Mouse (Mus musculus): Measurements from ENCODE around the gene Spata17. TPM values are rescaled to one million over a fixed set of nuclear protein-coding genes. Genes with fewer than 3 reads are reported as not detected.

Spata17 gene
- total RNA-seq, 1 experiment from 2014 or later, result not detected

DNA sequence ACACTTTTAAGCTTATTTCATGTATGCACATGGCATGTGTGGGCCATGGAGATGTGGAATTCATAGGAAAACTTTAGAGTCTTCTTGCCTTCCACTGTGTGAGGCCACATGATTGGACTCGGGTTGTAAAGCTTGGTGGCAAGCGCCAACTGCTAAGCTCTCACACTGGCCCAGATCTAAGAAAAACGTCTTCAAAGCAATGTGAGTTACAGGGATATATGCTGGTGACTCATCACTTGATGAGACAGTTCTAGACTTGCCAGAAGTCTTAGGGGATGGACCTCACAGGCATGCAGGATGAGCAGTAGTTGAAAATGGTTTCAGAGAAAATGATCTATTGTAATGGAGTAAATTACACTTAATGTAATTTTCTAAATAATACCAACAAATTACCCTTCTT is 114.6 kb downstream of the Spata17 start:
- no peak for ATAC-seq (ENCODE audit: extremely low read depth, insufficient number of reproducible peaks, low FRiP score, poor library complexity, severe bottlenecking)

DNA sequence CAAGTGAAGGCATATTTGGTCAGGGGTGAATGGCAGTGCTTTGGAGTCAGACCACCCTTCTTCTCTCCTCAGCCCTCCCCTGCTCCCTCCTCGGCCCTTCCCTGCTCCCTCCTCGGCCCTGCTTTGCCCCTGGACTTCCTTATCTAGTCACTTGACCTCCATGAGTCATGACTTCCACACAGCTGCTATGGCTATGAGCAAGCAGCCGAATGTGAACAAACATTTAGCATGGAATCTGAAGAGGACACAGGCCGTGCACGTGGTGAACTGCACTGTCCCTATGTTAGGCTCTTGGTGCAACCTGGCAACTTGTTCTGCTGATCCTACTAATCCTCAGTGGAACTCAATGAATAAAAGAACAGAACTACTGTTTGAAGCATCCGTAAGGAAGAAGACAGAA is 117.0 kb downstream of the Spata17 start:
- ATAC-seq (ENCODE audit: extremely low read depth, insufficient number of reproducible peaks, low FRiP score, poor library complexity, severe bottlenecking), result no peak

- ATAC-seq (ENCODE audit: extremely low read depth, insufficient number of reproducible peaks, low FRiP score, poor library complexity, severe bottlenecking), result no peak
Observed at GRCm38 (mm10) chr1:187092546-187092945, 122.7 kb downstream of the Spata17 start.

DNA sequence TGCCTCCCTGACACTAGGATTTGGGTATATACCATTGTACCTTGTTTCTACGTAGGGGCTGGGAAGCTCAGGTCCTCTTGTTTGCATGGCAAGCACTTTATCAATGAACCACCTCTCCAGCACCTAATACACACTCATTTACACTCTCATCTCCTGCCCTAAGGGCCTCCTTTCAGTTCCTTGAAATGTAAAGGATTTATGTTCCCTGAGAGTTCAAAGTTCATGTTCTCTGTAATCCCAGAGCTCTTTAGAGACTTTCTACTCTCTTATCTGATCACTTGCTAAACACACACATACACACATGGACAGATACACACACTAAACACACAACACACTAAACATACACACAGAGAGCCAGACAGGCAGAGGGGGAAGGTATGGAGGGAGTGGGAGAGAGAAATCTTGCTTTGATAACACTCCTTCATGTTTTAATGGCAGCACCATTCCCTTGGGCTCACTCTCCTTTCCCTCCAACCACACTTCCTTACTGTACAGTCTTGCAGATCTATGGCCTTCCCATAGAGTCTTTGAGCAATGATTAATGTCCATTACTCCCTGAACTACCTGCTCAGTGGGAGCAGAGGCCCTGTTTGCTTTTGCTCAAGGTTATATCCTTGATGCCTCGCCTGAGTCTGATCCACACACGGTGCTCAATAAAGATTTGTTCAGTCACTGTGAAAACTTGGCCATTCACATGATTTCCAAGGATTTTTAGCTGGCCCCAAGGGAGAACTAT is 126.4 kb downstream of the Spata17 start:
- ATAC-seq (ENCODE audit: extremely low read depth, insufficient number of reproducible peaks, low FRiP score, poor library complexity, severe bottlenecking), result no peak

DNA sequence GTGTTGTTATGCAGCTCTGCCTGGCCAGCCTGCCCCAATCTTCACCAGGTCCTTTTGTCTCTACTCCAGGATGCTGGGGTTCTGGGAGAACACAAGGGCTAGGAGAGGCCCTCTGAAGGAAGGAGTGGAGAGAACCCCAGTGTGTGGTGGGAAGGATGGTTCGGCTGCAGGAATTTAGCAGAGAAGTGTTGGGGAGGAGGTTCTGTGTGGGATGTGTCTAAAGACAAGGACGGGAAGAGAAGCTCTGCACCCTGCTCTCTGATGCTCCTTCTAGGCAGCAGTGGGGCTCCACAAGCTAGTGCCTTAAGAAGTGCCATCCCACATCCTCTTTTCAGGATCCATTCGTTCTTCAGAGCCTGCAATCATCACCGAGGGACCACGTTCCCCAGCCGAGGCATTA is 129.2 kb downstream of the Spata17 start:
- no peak for ATAC-seq (ENCODE audit: extremely low read depth, insufficient number of reproducible peaks, low FRiP score, poor library complexity, severe bottlenecking)

DNA sequence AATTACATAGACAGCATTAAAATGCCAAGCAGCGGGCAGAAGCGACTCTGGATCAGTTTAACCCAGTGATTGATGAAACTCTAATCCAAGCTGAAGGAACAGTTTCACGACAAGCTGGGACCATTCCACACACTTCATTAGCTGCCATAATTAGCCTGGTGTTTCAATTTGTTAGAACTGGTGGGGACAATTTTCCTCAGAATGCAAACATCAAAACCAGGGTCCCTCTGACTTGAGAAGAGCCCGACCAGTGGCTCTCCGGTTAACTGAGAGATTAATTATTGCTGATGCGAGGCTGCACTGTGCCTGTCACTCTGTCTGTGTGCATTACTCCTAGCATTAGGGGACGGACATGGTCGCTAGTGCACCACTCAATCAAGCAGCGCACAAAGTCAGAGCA is 137.9 kb downstream of the Spata17 start:
- ATAC-seq (ENCODE audit: extremely low read depth, insufficient number of reproducible peaks, low FRiP score, poor library complexity, severe bottlenecking), result no peak

GRCm38 (mm10) chr1:187077043-187077334 is 138.3 kb downstream of the Spata17 start:
- ATAC-seq (ENCODE audit: extremely low read depth, insufficient number of reproducible peaks, low FRiP score, poor library complexity, severe bottlenecking), result no peak

DNA sequence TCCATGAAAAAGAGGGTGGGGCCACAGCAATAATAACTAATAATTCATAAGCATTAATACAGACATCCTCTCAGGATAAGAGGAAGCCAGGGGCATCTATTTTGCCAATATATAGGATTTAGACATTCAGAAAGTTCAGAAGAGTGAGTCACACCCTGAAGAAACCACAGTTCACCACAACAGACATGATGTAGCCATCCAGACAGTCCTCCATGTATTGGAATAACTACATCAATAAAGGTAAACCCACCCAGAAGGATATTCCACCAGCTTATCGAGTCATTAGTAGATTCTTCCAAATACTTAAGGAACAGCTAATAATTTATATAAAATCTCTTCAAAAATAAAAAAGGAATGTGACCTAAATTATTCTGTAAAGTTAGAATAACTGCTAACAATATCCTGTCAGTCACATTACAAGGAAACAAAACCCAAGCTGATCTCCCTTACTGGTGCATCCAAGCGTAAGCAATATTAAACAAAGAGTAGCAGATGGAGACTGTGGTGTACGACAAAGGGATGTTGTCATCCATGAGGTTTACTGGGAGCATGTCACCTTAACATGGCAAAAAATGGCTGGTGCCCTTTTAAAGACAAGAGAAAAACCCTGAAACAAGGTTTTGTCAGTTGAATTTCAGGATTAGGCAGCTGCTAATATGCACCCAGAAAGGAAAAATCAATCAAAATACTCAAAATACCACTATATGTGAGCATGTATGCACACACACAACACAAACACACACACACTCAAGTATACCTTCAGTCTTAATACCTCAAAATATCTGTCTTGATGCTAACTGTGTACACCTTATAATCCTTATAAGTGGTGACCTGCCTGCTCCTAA is 138.8 kb downstream of the Spata17 start:
- ATAC-seq (ENCODE audit: extremely low read depth, insufficient number of reproducible peaks, low FRiP score, poor library complexity, severe bottlenecking), result no peak

GRCm38 (mm10) chr1:187059874-187060273 is 155.4 kb downstream of the Spata17 start:
- ATAC-seq (ENCODE audit: extremely low read depth, insufficient number of reproducible peaks, low FRiP score, poor library complexity, severe bottlenecking), result no peak

GRCm38 (mm10) chr1:187054333-187054732 is 160.9 kb downstream of the Spata17 start:
- no peak for ATAC-seq (ENCODE audit: extremely low read depth, insufficient number of reproducible peaks, low FRiP score, poor library complexity, severe bottlenecking)

DNA sequence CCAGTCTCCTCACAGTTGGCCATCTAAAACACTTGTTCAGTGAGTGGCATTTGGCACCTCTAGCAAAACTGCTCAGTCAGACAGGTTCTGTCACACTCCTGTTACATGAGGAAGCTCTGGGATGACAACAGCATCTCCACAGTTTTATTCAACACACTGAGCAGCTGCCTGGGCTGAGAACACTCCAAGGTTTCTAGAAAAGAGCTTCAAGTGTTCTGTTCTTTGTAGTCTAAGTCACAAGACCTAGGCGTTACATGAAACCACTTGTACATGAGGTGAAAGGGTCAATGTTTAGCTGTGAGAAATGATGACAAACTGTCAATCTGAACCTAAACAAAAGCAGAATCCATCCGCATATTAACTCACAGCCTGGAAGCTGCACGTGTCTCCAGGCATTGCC is 161.4 kb downstream of the Spata17 start:
- ATAC-seq (ENCODE audit: extremely low read depth, insufficient number of reproducible peaks, low FRiP score, poor library complexity, severe bottlenecking), result no peak

DNA sequence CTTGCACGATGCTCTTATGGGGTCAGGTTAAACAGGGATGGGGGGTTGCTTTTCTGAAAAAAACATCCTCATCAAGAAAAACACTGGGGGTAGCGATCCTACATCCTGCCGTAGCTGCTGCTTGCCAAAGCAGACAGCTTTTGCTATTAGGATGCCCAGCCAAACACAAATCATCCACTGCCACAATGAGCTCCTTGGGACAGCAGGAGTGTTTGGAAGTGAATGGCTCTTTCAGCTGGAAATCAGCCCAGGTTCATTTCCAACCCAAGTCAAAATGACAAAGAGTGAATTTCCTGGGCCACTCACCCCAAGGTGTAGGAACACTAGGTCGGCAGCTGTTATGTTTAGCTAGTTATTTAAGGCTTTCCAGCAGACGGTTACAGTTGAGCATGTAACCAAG is 162.7 kb downstream of the Spata17 start:
- ATAC-seq (ENCODE audit: extremely low read depth, insufficient number of reproducible peaks, low FRiP score, poor library complexity, severe bottlenecking), result no peak

DNA sequence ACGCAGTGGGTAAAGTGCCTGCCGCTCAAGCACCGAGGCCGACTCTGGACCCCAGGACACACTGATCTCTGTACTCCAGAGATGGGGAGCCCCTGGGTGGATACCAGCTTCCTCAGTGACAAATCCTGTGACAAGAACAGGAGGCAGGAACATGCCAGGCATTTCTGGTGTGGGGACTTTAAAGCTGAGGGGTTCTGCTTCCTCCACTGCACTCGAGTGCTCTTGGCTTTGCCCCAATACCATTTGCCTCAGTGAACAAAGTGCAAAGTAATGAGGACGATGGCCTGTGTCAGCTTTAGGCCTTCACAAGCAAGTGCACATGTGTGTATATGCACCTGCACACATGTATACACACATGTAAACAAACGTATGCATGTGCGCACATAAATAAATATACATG is 164.0 kb downstream of the Spata17 start:
- ATAC-seq (ENCODE audit: extremely low read depth, insufficient number of reproducible peaks, low FRiP score, poor library complexity, severe bottlenecking), result no peak

- ATAC-seq (ENCODE audit: extremely low read depth, insufficient number of reproducible peaks, low FRiP score, poor library complexity, severe bottlenecking), result no peak
Observed at GRCm38 (mm10) chr1:187048681-187049288, 166.5 kb downstream of the Spata17 start.

GRCm38 (mm10) chr1:187044726-187045125 is 170.5 kb downstream of the Spata17 start:
- ATAC-seq (ENCODE audit: extremely low read depth, insufficient number of reproducible peaks, low FRiP score, poor library complexity, severe bottlenecking), result no peak

GRCm38 (mm10) chr1:187039801-187040200 is 175.5 kb downstream of the Spata17 start:
- ATAC-seq (ENCODE audit: extremely low read depth, insufficient number of reproducible peaks, low FRiP score, poor library complexity, severe bottlenecking), result no peak

DNA sequence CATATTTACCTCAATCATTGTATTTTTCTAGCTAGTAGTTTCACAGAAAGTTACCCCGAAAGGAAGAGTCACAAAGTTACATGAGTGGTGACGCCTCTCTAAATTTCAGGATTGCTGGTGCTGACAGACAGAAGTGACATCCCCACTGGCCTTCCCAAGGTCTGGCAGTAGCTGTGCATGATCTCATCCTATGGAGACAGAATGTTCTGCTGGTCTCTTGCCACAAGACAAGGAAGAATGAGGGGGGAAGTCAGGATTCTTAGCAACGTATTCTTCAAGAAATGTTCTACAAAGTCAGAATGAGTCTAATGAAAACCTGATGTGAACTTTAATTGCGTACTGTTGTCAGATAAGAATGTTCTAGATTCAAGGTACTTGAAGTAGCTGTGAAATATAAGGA is 179.5 kb downstream of the Spata17 start:
- no peak for ATAC-seq (ENCODE audit: extremely low read depth, insufficient number of reproducible peaks, low FRiP score, poor library complexity, severe bottlenecking)

DNA sequence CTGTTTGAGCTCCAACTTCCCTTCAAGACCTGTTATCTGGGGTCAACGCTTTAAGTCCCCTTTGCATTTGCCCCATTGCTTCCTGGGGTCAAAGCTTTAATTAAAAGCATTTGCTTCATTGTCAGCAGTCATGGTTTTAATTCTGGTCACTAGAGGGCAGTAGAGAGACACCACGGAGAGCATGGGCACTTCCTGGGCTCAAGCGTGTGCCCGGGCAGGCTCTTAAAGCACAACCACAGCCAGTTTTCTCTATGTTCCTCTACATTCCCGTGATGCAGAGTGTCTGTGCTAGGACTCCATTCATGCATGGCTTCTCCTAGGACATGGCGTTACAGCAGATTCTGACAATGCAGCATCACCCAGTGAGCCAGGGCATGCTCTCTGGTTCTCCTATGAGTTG is 183.5 kb downstream of the Spata17 start:
- no peak for ATAC-seq (ENCODE audit: extremely low read depth, insufficient number of reproducible peaks, low FRiP score, poor library complexity, severe bottlenecking)

- no peak for ATAC-seq (ENCODE audit: extremely low read depth, insufficient number of reproducible peaks, low FRiP score, poor library complexity, severe bottlenecking)
Observed at GRCm38 (mm10) chr1:187028841-187029240, 186.4 kb downstream of the Spata17 start.

DNA sequence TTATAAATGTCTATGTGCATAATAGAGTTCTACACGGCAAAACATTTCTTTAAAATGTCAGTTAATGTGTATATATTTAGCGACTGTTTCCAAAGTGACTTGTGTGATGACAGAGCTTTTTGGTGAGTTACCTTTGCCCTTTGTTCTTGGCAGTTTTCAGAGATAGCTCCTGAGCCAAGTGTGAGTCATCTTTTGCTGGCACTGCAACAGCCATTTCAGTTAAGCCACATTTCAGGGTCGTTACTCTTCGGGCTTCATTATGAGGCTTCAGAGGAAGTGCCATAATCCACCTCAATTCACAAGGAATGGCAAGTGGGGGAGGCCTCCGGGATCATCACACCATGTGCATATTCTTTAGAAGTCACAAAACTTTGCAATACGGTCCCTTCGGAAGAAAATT is 195.3 kb downstream of the Spata17 start:
- no peak for ATAC-seq (ENCODE audit: extremely low read depth, insufficient number of reproducible peaks, low FRiP score, poor library complexity, severe bottlenecking)

All from neutrophil, adult 5-6 weeks (primary cell).